In genomic region chr5:134907135-134907534, GRCm38 (mm10) we compare ENCODE assay signal across 8 mouse cellular contexts. TPM values are rescaled to one million over a fixed set of nuclear protein-coding genes. Genes with fewer than 3 reads are reported as not detected.
DNase-seq lines count a peak whose midpoint lies in the region; ATAC-seq and TF ChIP-seq lines count a peak whose summit lies in the region.

No protein-coding gene starts in this region.

- no peak for TF ChIP-seq POLR2A in cerebellum, adult 2 months (IDR thresholded peaks at IDR 0.05; ENCODE audit: borderline replicate concordance, insufficient read depth, low read length)
- TF ChIP-seq POLR2A in lung, adult 2 months (IDR thresholded peaks at IDR 0.05; ENCODE audit: borderline replicate concordance, extremely low read depth, low read depth, low read length), result no peak

- peak; percentile 96 for TF ChIP-seq CTCF in cerebellum, adult 2 months (IDR thresholded peaks at IDR 0.05; ENCODE audit: borderline replicate concordance, insufficient read depth, low read depth, low read length)
- peak; percentile 98 for TF ChIP-seq CTCF in forebrain, postnatal 0 days (IDR thresholded peaks at IDR 0.05; ENCODE audit: low read depth)
- peak; percentile 95 for TF ChIP-seq CTCF in layer of hippocampus, adult 2 months (conservative IDR thresholded peaks at IDR 0.05)
- TF ChIP-seq CTCF in lung, adult 2 months (IDR thresholded peaks at IDR 0.05; ENCODE audit: insufficient read depth, low read length), result peak; percentile 91

- no peaks in the 10 kb centered on the region for H3K27me3 ChIP-seq in cerebellum, adult 2 months (ENCODE audit: control insufficient read depth, insufficient read depth, low read length)
- H3K27me3 ChIP-seq in forebrain, postnatal 0 days (ENCODE audit: insufficient read depth, low read length), result no peaks in the 10 kb centered on the region

- no peak overlapping the region for H3K4me2 ChIP-seq in forebrain, postnatal 0 days (ENCODE audit: low read depth)

- peak; percentile 95 for ATAC-seq in forebrain, postnatal 0 days

- H3K9me3 ChIP-seq in forebrain, postnatal 0 days (ENCODE audit: low read length), result no peaks in the 10 kb centered on the region

- no peak overlapping the region for H3K4me3 ChIP-seq in cerebellum, adult 2 months (replicated peaks; ENCODE audit: insufficient read depth, low read depth, low read length)
- H3K4me3 ChIP-seq in forebrain, postnatal 0 days (ENCODE audit: low read depth, low read length), result no peak overlapping the region
- H3K4me3 ChIP-seq in layer of hippocampus, adult 2 months, result no peak overlapping the region
- H3K4me3 ChIP-seq in lung, adult 2 months (replicated peaks; ENCODE audit: extremely low read depth, low read depth, low read length), result no peak overlapping the region

- peak; percentile 95 for DNase-seq in MN1 (ENCODE audit: low spot score)
- peak; percentile 84 to 90 for DNase-seq in cerebellum, adult 2 months
- DNase-seq in forebrain, postnatal 0 days, result peak; percentile 91
- DNase-seq in heart, postnatal 36 days, result peak; percentile 91 to 95
- DNase-seq in layer of hippocampus, adult 2 months (ENCODE audit: low spot score in 2 of 2), result peak; percentile 93 to 98
- peak; percentile 94 for DNase-seq in lung, adult 2 months
- peak; percentile 53 for DNase-seq in retina, adult 2 months (ENCODE audit: low read depth, low spot score)
- DNase-seq in thymus, postnatal 25 days, result peak; percentile 96

- WGBS in cerebellum, adult 2 months, result 1% methylated on average over 13 of the region's 13 CpGs
- 3% methylated on average over 13 of the region's 13 CpGs for WGBS in forebrain, postnatal 0 days
- under 1% methylated on average over 13 of the region's 13 CpGs for WGBS in lung, adult 2 months

- intact Hi-C loops in heart, postnatal 36 days (cut with DNase I), result loop anchor here (1.0 kb wide), 1 partner anchor 58 kb away; no protein-coding TSS in a partner anchor

- no peak overlapping the region for H3K27ac ChIP-seq in cerebellum, adult 2 months (ENCODE audit: insufficient read depth, low read length)
- H3K27ac ChIP-seq in forebrain, postnatal 0 days (ENCODE audit: low read depth, low read length), result no peak overlapping the region
- H3K27ac ChIP-seq in layer of hippocampus, adult 2 months, result no peak overlapping the region

- no peaks in the 10 kb centered on the region for H3K36me3 ChIP-seq in forebrain, postnatal 0 days (ENCODE audit: insufficient read depth)

- no peaks in the 10 kb centered on the region for H3K4me1 ChIP-seq in cerebellum, adult 2 months (ENCODE audit: control insufficient read depth, insufficient read depth, low read length)
- no peaks in the 10 kb centered on the region for H3K4me1 ChIP-seq in forebrain, postnatal 0 days (ENCODE audit: insufficient read depth)
- no peaks in the 10 kb centered on the region for H3K4me1 ChIP-seq in lung, adult 2 months (ENCODE audit: control insufficient read depth, insufficient read depth, low read length)

- H3K9ac ChIP-seq in forebrain, postnatal 0 days, result no peak overlapping the region

RNA-seq across cellular contexts. Expression of gene Tmem270, which starts 0.6 kb away (rescaled TPM):
- not detected in 2 replicates for polyA plus RNA-seq in cerebellum, adult 2 months (2012; rRNA removed)
- total RNA-seq in forebrain, postnatal 0 days (2014; rRNA removed), result not detected in 2 replicates
- polyA plus RNA-seq in forebrain, postnatal 0 days (2015; fragmentation: Nextera tagmentation; extraction: Ambion mirVana), result not detected in 2 replicates
- total RNA-seq in heart, postnatal 36 days (2021), result not detected
- total RNA-seq in layer of hippocampus, adult 2 months (2021), result not detected
- not detected in 2 replicates for polyA plus RNA-seq in lung, adult 2 months (2012; rRNA removed)

RNA-seq across cellular contexts. Expression of gene Cldn13, which starts 8.2 kb away (rescaled TPM):
- not detected in 2 replicates for polyA plus RNA-seq in cerebellum, adult 2 months (2012; rRNA removed)
- not detected in 2 replicates for total RNA-seq in forebrain, postnatal 0 days (2014; rRNA removed)
- not detected in 2 replicates for polyA plus RNA-seq in forebrain, postnatal 0 days (2015; fragmentation: Nextera tagmentation; extraction: Ambion mirVana)
- total RNA-seq in heart, postnatal 36 days (2021), result not detected
- total RNA-seq in layer of hippocampus, adult 2 months (2021), result not detected
- not detected in 2 replicates for polyA plus RNA-seq in lung, adult 2 months (2012; rRNA removed)

RNA-seq across cellular contexts. Expression of gene Mettl27, which starts 25.0 kb away (rescaled TPM):
- polyA plus RNA-seq in cerebellum, adult 2 months (2012; rRNA removed), result 9.5 and 10.9 TPM in 2 replicates
- 4.5 and 10.1 TPM in 2 replicates for total RNA-seq in forebrain, postnatal 0 days (2014; rRNA removed)
- 6.8 and 11.2 TPM in 2 replicates for polyA plus RNA-seq in forebrain, postnatal 0 days (2015; fragmentation: Nextera tagmentation; extraction: Ambion mirVana)
- total RNA-seq in heart, postnatal 36 days (2021), result 1 to 10 TPM; 7.3 to 7.5 TPM
- 10 to 100 TPM in 1 of 2 experiments, 1 to 10 TPM in 1; 8.2 to 10.8 TPM for total RNA-seq in layer of hippocampus, adult 2 months (2021)
- 16.3 and 23.2 TPM in 2 replicates for polyA plus RNA-seq in lung, adult 2 months (2012; rRNA removed)

RNA-seq across cellular contexts. Expression of gene Cldn4, which starts 39.6 kb away (rescaled TPM):
- 0.07 TPM in 1 of 2 replicates, not detected in the other for polyA plus RNA-seq in cerebellum, adult 2 months (2012; rRNA removed)
- not detected in 2 replicates for total RNA-seq in forebrain, postnatal 0 days (2014; rRNA removed)
- not detected in 2 replicates for polyA plus RNA-seq in forebrain, postnatal 0 days (2015; fragmentation: Nextera tagmentation; extraction: Ambion mirVana)
- total RNA-seq in heart, postnatal 36 days (2021), result not detected
- total RNA-seq in layer of hippocampus, adult 2 months (2021), result not detected
- polyA plus RNA-seq in lung, adult 2 months (2012; rRNA removed), result 9.2 and 18.9 TPM in 2 replicates
